Mouse (Mus musculus): ENCODE data around the gene Klhl25.
"Not testable (repeated sequence)": the region's sequence is repeated elsewhere in the genome, so short reads cannot be mapped to it uniquely, and the experiment has no call there.

Klhl25 gene

DNA sequence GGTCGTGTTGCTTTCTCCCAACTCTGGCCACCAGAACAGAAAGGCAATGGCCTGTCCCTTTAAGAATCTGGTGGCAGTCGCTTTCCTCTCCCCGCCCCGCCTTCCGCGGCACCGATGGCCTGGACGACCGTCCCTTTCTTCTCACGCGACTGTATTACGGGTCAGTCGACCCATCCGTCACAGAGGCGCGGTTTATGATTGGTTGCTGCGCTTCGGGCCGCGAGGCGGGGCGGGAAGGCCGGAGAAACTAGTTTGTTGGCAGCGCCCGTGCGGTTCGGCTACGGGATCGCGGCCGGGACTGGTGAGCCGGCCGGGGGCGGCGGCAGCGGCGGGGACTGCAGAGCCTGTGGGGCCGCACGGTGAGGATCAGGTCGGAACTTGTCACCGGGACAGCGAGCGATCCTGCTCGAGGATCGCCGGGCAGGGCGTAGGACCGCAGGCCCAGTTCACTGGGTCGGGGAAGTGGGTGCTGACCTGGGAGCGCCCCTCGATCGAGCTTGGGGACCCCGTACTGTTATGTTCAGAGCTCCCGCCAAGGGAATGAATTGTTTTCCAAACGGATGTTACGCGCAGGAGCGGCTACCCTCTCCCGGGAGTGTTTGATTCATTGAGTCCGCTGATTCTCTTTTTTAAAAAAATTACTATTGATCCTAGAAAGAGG lies at the start of gene Klhl25:
Gene Klhl25 (plus strand): TSS at position 196 of the 661 bp plus-strand sequence.
- DNase-seq: peak; percentile 100

DNA sequence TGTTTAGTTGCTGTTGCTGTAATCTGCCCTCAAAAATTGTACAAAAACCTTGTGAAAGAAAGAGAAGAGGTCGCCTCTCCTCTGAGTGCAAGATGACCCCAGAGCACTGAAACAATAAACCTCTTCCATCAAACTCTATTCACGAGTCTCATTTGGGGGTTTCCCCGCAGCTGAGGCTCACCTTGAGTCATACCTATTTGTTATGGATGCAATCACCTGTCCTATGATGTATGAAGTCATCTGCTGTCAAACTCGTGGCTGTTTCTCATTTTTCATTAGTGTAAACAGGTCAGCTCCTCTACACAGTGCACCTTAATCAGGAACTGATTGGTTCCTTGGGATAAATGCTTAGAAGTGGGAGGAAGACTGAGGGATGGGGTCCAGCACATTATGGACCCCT lies 47.6 kb upstream of the Klhl25 start:
- no peak for DNase-seq

DNA sequence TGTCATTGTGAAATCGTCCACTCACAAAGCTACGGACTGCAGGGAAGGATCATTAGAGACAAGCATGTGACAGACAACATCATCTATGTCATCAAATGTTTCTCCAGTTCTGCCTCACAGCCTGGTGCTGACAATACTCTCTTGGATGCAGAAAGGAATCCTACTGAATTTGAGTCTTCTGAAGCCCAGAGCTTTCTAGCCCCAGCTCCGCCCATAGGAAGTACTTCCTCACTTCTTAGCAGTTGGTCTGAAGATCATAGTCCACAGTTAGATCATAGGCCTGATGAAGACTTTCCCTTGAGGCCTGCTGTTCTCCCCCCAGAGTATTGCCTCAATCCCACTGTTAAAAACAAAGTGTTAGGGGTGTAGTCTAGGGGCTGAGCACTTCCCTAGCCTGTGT lies 47.1 kb upstream of the Klhl25 start:
- peak; percentile 89 for DNase-seq

DNA sequence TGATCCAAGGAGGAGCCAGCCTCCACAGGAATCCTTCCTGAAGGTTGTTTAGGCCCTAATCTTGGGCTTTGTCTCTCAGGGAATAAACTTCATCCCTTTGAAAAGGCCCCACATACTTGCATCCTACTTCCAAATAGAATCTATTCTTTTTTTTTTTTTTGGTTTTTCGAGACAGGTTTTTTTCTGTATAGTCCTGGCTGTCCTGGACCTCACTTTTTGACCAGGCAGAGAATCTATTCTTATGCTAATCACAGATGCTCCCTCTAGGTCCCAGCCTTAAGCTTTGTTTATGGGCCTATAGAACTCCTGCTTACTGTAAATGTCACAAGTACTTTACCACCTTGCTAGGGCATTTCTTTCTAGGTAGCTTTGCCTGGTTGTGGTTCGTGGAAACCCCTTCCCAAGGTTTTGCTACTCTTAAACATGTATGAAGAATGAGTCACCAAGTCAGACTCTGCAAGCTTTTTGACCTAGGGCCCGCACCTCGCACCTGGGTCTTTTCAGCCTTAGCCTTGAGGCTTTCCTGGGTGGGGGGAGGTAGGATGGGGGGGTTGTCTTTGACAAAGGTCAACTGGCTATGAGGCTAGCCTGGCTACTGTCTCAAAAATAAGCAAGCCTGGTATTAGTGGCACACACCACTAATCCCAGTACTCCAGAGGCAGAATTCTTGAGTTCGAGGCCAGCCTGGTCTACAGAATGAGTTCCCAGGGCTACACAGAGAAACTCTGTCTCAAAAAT lies 46.3 kb upstream of the Klhl25 start:
- DNase-seq: no peak

DNA sequence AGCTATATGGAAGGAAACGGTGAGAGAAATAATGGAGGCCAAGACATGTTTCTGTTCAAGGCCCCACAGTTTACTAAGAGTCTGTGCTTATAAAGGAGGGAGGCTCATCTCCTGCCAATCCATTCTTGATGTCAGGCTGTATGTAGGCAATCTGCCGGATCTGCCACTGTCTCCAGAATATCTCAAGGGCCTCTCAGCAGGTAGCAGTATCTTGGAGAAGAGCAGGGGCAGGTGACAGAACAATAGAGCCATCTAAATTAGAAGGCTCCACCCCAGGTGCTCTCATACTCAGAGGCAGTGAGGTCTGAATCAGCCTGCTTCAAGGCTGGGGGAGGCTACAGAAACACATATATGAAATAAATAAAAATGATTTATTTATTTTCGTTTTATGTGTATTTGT lies 45.2 kb upstream of the Klhl25 start:
- no peak for DNase-seq

DNA sequence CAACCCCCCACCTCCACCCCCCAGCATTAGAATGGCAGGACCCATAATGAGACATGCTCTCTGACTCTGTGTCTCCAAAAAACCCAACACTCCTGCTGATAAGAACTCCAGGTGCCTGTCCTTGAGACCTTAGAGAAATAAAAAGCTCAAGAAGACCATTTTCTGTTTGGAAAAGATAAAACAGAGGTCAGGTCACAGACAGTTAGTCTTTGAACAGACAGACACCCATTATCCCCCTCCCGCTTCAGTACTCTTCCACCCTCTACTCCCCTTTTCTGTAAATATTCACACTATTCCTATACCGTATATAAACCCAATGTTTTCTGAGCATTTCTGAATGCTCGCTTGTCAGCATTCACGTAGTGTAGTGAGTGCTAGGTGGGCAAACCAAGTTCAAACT lies 41.9 kb upstream of the Klhl25 start:
- DNase-seq: no peak

DNA sequence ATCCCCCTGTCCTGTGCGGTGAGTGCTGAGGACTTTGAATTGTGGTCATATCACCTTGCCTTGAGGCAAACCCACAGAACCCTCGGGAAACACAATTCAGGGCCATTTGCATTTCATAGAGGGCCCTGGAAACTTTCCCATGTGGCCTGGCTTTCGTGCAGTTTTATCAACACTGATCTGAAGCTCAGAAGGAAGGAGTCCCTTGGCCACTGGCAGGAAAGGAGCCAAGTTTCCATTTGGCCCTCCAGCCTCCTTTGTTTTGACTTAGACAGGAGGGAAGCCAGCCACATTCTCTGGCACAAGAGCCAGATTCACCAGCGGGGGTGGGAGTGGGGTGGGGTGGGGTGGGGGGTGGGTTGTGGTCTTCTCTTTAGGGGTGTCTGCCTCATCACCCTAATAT lies 41.4 kb upstream of the Klhl25 start:
- DNase-seq: peak; percentile 99

DNA sequence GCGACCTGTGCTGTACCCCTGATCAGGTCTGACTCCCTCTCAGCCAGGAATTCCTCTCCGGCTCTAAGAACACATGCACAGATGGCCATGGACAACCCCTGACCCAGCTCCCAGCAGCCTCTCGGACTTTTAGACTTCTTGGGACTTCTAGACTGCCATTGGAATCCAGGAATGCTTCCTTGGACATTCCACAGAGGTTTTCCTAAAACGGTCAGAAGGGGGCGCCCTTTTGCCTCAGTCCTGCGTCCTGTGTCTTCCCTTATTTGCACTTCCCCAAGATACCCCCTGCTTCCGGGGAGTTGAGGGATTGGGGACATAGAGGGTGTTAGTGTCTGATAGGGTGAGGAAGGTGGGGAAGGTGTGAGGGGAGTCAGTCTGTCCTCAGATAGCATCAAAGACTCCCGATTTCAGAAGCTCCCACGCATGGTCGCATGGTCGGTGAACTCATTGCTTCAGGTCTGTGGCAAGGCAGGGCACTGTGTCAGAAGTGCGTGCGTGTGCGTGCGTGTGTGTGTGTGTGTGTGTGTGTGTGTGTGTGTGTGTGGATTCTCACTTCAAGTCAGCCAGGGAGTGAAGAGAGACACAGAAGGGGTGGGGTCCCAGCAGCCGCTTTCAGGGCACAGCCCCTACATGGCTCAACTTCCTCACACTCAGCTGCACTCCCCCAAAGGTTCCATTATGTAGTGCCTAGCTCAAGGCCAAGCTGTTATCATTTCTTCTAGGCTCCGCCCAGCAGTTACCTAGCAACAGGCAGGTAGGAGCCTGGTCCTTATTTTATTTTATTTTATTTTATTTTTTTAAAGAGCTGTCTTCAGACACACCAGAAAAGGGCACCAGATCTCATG lies 40.4 kb upstream of the Klhl25 start:
- DNase-seq: peak; percentile 93

DNA sequence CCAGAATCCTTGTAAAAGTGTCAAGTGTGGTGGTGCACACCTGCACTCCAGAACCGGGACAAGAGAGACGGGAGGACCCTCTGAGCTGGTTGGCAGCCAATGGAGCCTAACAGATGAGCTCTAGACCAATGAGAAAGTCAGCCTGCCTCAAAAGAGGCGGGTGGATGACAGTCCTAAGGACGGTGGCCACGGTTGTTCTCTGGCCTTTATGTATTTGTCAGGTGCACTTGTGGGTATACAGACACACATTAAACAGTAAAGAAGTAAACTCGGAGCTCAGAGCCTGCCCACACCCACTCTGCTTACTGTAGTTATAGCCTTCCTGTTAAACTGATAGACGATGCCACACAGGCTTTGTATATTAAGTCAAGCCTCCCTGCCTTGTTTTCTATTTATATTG lies 27.4 kb upstream of the Klhl25 start:
- peak; percentile 42 for DNase-seq

DNA sequence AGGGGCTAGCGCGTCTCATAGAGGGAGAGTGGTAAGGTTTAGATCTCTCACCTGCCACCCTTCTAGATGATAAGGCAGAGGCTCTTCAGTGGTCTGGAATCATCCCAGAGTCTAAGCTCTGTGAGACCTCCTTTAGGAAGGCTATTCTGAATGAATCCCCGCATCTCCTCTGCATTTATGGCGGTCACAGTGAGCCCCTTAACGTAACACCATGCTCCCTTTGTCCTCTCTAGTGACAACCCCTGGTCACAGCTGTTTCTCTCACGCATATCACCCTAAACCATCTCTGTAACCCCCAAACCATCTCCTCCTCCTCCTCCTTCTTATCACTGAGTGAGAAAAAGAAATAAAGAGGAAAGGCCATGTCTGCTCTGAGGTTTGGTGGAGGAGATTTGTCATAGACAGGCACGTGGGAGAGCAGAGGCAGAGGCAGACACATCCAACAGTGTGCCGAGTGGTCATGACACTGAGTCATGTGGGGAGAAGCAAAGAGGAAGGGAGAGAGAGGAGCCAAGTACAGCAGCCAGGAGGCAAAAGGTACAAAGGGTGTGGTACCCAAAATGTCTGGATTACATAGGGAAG lies 25.9 kb upstream of the Klhl25 start:
- DNase-seq: peak; percentile 65

DNA sequence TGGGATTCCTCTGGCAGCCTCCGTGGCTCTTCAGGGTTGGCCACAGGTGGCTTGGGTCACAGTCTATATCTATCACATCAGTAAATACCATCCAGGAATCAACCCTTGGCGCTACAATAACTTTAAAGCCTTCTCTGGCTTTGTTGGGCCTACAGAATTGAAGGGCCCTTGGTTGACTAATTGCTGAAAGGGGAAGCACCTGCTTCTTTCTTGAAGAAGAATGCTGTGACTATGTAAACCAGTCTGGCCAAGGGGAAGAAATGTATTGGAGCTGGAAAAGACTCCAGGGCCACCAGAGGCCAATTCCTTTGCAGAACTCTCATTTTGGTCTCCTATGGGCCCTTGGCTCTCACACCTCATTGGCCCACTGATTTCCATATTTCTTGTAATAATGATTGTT lies 25.0 kb upstream of the Klhl25 start:
- peak; percentile 75 for DNase-seq

DNA sequence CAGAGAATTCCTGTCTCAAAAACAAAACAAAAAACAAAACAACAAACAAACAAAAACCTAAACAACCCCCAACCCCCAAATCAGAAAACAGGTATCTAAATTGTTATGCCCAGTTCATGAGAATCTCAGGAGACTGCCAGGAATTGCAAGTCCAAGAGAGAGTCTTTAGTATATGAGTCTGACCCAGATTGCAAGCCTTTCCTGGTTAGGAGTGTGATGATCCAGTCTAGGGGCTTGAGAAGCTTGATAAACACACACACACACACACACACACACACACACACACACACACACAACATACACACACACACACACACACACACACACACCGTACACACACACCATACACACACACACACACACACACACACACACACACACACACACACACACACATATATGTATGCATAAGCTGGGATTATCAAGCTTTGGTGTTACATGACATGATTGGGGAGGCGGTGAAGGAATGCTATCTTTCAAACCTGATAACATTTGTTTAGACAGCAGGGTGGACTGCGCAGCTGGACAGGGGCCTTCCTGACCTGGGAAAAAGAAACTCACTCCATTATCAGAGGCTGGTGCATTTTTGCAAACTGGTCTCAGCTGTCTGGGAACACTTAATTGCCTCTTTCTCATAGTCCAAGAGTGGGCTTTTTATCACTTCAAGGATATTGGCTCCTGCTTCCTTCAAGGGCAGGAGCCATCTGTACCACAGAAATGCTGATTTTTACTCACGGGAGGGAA lies 21.6 kb upstream of the Klhl25 start:
- peak; percentile 86 for DNase-seq

DNA sequence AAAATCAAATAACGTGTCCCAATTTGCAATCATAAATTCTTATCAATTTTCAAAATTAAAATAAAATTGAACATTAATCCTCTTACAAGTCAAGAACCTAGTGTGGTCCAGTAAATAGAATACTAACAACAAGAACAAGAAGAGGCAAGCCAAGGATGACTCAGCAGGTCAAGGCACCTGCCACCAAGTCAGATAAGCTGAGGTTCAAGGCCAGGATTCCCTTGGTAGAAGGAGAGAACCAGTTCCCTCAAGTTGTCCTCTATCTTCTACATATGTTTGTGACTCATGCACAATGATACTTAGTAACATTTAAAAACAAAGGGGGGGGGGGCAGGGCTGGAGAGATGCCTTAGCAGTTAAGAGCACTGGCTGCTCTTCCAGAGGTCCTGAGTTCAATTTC lies 20.8 kb upstream of the Klhl25 start:
- peak; percentile 60 for DNase-seq

DNA sequence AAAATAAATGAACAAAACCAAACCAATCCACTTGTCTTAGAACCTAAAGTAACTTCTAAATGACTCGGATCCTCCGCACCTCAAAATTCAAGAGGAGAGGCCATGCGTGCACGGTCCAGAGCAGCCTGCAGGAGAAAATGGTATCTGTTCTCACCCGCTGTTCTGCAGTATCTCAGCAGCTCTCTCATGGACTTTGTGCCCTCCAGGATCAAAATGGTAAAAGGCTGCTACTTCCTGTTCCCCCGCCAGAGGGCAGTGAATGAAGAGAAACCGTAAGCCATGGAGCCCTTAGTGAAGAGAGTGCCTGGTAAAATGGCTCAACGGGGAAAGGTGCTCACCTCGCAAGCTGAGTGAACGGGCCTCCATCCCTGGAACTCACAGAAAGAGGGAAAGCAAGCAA lies 20.3 kb upstream of the Klhl25 start:
- peak; percentile 90 for DNase-seq

DNA sequence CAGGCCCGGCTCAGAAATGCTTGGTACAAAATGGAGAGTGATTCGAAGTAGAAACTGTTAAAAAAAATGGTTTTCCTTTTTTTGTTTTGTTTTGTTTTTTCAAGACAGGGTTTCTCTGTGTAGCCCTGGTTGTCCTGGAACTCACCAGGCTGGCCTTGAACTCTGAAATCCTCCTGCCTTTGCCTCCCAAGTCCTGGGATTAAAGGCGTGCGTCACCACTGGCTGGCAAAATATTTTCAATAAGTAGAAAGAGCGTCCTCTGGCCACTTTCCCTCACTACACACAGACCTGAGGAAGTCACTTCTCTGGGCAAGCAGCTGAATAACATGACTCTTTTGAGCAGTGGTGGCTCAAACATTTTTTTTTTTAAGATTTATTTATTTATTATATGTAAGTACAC lies 19.6 kb upstream of the Klhl25 start:
- peak; percentile 57 for DNase-seq

DNA sequence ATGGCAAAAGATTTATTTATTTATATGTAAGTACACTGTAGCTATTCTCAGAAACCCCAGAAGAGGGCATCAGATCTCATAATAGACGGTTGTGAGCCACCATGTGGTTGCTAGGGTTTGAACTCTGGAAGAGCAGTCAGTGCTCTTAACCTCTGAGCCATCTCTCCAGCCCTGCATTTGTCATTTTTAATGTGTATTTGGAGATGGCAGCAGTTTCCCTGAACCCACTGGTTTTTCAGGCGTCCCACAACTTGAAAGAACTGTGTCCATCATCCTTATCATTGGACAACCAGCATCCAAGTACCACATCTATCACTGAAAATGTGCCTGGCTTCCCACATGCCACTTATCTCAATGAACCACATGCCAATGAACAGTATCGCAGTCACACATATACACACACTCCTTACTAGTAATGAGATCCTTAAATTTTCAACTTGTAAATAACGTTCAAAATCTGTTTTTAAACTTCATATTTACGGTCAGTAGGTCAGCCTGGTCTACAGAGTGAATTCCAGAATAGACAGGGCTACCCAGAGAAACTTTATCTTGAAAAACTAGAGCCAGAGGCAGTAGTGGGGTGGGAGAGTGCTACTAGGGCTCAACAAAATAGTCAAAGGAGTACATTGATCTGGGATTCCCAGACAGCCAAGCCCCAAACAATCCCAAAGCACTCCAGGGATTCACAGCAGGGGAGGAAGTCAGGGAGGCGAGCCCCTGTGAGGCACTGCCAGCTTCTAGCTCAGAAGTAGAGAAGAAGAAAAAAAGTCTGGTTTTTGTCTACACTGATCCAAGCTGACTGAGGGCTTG lies 17.7 kb upstream of the Klhl25 start:
- DNase-seq: peak; percentile 74

DNA sequence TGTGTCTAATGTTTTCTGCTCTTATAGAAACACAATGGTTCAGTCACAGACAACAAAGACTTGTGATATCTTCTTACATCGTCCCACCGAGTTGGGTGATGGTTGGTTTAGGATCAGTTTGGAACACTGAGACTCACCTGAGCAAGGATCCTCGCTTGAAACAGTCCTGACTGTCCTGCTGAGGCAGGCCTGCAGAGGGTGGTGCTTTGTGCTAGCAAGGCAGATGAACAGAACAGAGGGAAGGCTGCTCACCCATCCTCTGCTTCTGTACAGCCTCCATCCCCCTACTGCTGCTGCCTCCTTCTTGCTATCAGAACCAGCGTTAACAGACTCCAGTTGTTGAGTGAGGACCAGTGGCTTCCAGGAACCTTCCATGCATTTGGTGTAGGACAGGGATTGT lies 14.2 kb upstream of the Klhl25 start:
- DNase-seq: peak; percentile 64

DNA sequence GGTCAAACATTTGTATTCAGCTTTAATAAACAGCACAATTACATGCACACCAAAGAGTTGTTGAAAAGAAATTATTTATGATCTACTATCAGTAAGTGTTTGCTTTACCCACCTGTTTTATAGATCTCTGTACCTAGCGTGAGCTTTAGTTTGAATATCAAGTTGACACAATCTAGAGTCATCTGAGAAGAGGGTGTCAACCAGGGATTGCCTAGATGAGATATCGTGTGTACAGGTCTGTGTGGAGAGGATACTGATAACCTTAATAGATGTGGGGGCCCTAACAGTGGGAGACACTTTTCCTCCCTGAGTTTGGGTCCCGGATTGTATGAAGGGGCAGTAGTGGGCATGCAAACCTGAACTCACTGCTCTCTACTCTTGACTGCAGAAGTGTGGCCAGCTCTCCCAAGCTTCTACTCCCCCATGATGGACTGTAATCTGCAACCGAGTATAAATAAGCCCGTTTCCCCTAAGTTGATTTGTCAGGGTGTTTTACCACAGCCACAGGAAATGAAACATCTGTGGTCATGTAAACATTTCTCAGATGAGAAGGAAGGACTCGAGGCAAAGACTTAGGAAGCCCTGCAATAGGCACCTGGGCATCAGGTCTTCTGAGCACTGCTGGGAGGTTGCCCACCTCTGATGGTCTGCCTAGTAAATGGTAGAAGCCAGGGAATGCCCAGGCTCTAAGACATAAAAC lies 13.0 kb upstream of the Klhl25 start:
- DNase-seq: not testable (repeated sequence)

DNA sequence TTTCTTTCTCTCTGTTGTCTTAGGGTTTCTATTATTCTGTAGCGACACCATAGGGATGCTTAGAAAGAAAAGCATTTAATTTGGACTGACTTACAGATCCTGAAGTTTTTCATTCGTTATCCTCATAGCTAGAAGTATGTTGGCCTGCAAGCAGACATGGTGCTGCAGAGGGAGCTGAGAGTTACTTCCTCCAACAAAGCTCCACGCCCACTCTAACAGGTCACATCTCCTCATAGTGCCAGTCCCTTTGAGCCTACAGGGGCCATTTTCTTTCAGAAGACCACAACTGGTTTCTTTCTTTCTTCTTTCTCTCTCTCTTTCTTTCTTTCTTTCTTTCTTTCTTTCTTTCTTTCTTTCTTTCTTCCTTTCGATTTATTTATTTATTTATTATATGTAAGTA lies 8.0 kb upstream of the Klhl25 start:
- no peak for DNase-seq

DNA sequence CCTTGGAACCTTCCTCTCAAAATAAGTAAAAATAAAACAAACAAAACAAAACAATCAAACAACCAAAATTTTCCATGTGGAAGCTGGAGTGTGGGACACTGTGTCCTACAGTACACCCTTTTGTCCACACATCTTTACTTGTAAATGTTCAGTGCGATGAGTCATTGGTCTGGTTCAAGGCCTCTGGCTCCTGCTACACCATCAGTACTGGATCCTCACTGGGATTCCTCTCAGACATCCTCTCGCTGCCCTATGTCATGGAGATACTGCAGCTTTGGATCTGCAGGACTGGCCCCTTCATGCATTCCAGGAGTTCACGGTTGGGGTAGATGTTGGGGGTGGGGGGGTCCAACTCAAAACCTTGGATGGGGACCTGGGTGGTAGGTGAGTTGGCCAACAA lies 5.8 kb upstream of the Klhl25 start:
- DNase-seq: no peak

DNA sequence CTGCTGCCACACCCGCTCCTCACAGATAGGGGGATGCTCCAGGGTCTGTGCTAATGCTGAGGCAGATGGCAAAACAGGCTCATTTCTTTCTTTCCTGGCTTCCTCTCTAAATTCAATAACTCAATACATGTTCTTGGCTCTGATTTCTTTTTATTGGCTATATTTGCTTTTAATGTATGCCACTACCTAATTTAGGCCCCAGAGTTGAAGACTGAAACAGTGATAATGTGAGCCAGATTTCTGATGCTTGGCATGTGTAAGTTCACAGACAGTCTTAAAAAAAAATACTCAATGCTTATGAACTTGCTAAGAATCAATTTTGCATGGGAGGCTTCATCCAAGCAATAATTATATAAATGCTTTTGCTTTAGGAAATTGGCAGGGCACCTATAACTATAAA lies 2.2 kb upstream of the Klhl25 start:
- no peak for DNase-seq

Data from heart, adult 11 months (tissue).